Mouse (Mus musculus) CH12.LX (cell line): ENCODE results near the gene Khk. TPM values are rescaled to one million over a fixed set of nuclear protein-coding genes. Genes with fewer than 3 reads are reported as not detected.

Experiments
- DNase-seq: peaks from one replicate; pipeline ENCODE4 v3.0.0-alpha.2; 2013; ENCODE audit errors: extremely low read depth
- H3K27ac ChIP-seq: 2 replicates; pipeline ENCODE4 v1.5.1; 2012; ENCODE audit warnings: low read depth, mild to moderate bottlenecking, control low read depth, moderate library complexity; ENCODE audit not compliant: insufficient read depth
- H3K27me3 ChIP-seq: replicated peaks from 2 replicates; pipeline ENCODE3; 2012; ENCODE audit warnings: inconsistent platforms
- H3K36me3 ChIP-seq, 2 experiments: replicated peaks in 1 of 2; 2 replicates each; pipeline versions ENCODE3 to v1.6.1; 2012; ENCODE audit warnings: inconsistent platforms in 1 of 2, low read length in 1 of 2, mild to moderate bottlenecking in 1 of 2, mixed read lengths in 1 of 2, moderate library complexity in 1 of 2; ENCODE audit not compliant: control insufficient read depth in 1 of 2, insufficient read depth in 1 of 2
- H3K4me1 ChIP-seq, 2 experiments: 2 replicates each; pipeline ENCODE4 v1.6.1; 2012; ENCODE audit warnings: inconsistent platforms in 1 of 2, moderate library complexity in 1 of 2; ENCODE audit not compliant: insufficient read depth in 2 of 2, control insufficient read depth in 1 of 2
- H3K4me2 ChIP-seq: 2 replicates; pipeline ENCODE4 v1.6.1; 2012; ENCODE audit warnings: low read depth, mild to moderate bottlenecking, control low read depth; ENCODE audit not compliant: poor library complexity, insufficient read depth, severe bottlenecking
- H3K4me3 ChIP-seq, 3 experiments: fragments of 150-350 bp in 1 of 3; sonication (generic) in 1 of 3; replicated peaks in 1 of 3; 2 replicates each; pipeline versions ENCODE3 to v1.5.1; 2011 to 2012; ENCODE audit warnings: low read depth in 2 of 3, low read length in 2 of 3, mild to moderate bottlenecking in 2 of 3, moderate library complexity in 2 of 3, control low read depth in 1 of 3, improper control_type of control experiment in 1 of 3, inconsistent platforms in 1 of 3, mixed read lengths in 1 of 3; ENCODE audit not compliant: poor library complexity in 1 of 3
- H3K79me2 ChIP-seq: replicated peaks from 2 replicates; pipeline ENCODE4 v1.6.1; 2012; ENCODE audit warnings: mild to moderate bottlenecking, moderate library complexity; ENCODE audit not compliant: control insufficient read depth, poor library complexity, insufficient read depth, severe bottlenecking; ENCODE audit errors: extremely low read depth
- H3K9ac ChIP-seq: 2 replicates; pipeline ENCODE4 v1.6.1; 2012; ENCODE audit warnings: low read depth, mild to moderate bottlenecking, control low read depth, moderate library complexity; ENCODE audit not compliant: insufficient read depth
- H3K9me3 ChIP-seq: replicated peaks from 2 replicates; pipeline ENCODE3; 2012; ENCODE audit warnings: low read length, inconsistent platforms, mixed read lengths
- CHD1 ChIP-seq: IDR thresholded peaks from 2 replicates; pipeline ENCODE4 v1.6.1; 2012; ENCODE audit warnings: low read depth, low read length, improper control_type of control experiment, inconsistent platforms
- E2F4 ChIP-seq: IDR thresholded peaks from 2 replicates; pipeline ENCODE4 v1.6.1; 2011; ENCODE audit warnings: low read depth, low read length, improper control_type of control experiment; ENCODE audit not compliant: insufficient replicate concordance
- EP300 ChIP-seq: IDR thresholded peaks from 2 replicates; pipeline ENCODE4 v1.6.1; 2011; ENCODE audit warnings: low read length, improper control_type of control experiment
- ETS1 ChIP-seq: conservative IDR thresholded peaks from 2 replicates; pipeline ENCODE4 v1.6.1; 2012; ENCODE audit warnings: low read depth, mild to moderate bottlenecking, inconsistent platforms, low read length, improper control_type of control experiment, moderate library complexity
- HCFC1 ChIP-seq: IDR thresholded peaks from 2 replicates; pipeline ENCODE4 v1.6.1; 2012; ENCODE audit warnings: low read depth, mild to moderate bottlenecking, inconsistent platforms, low read length, improper control_type of control experiment
- IRF4 ChIP-seq: IDR thresholded peaks from 2 replicates; pipeline ENCODE4 v1.6.1; 2014; ENCODE audit warnings: low read depth, mild to moderate bottlenecking, inconsistent platforms, low read length, improper control_type of control experiment
- JUN ChIP-seq: IDR thresholded peaks from 2 replicates; pipeline ENCODE4 v1.6.1; 2011; ENCODE audit warnings: low read depth, mild to moderate bottlenecking, low read length, improper control_type of control experiment, moderate library complexity; ENCODE audit not compliant: insufficient read depth
- JUND ChIP-seq: conservative IDR thresholded peaks from 2 replicates; pipeline ENCODE4 v1.6.1; 2011; ENCODE audit warnings: low read depth, low read length, improper control_type of control experiment
- KAT2A ChIP-seq: IDR thresholded peaks from 2 replicates; pipeline ENCODE4 v1.6.1; 2012; ENCODE audit warnings: low read length, improper control_type of control experiment, inconsistent platforms; ENCODE audit not compliant: insufficient replicate concordance
- MAX ChIP-seq: IDR thresholded peaks from 2 replicates; pipeline ENCODE4 v1.6.1; 2011; ENCODE audit warnings: low read length, improper control_type of control experiment
- MAZ ChIP-seq: IDR thresholded peaks from 2 replicates; pipeline ENCODE4 v1.6.1; 2012; ENCODE audit warnings: low read depth, mild to moderate bottlenecking, inconsistent platforms, low read length, improper control_type of control experiment, moderate library complexity
- MEF2A ChIP-seq: IDR thresholded peaks from 2 replicates; pipeline ENCODE4 v1.6.1; 2014; ENCODE audit warnings: low read depth, mild to moderate bottlenecking, inconsistent platforms, low read length, improper control_type of control experiment, borderline replicate concordance
- MXI1 ChIP-seq: IDR thresholded peaks from 2 replicates; pipeline ENCODE4 v1.6.1; 2011; ENCODE audit warnings: mild to moderate bottlenecking, low read depth, low read length, improper control_type of control experiment
- MYC ChIP-seq: IDR thresholded peaks from 2 replicates; pipeline ENCODE4 v1.6.1; 2011; ENCODE audit warnings: low read depth, mild to moderate bottlenecking, improper control_type of control experiment, low read length
- NELFE ChIP-seq: IDR thresholded peaks from 2 replicates; pipeline ENCODE4 v1.6.1; 2011; ENCODE audit warnings: low read depth, low read length, improper control_type of control experiment
- POLR2A ChIP-seq: IDR thresholded peaks from 2 replicates; pipeline ENCODE4 v1.6.1; 2011; ENCODE audit warnings: low read depth, mild to moderate bottlenecking, improper control_type of control experiment, low read length
- SIN3A ChIP-seq: IDR thresholded peaks from 2 replicates; pipeline ENCODE4 v1.6.1; 2012; ENCODE audit warnings: low read length, improper control_type of control experiment, inconsistent platforms
- TCF12 ChIP-seq: IDR thresholded peaks from 2 replicates; pipeline ENCODE4 v1.6.1; 2014; ENCODE audit warnings: low read depth, mild to moderate bottlenecking, inconsistent platforms, low read length, improper control_type of control experiment
- USF1 ChIP-seq: IDR thresholded peaks from 2 replicates; pipeline ENCODE4 v1.6.1; 2014; ENCODE audit warnings: low read depth, mild to moderate bottlenecking, inconsistent platforms, low read length, improper control_type of control experiment
- USF2 ChIP-seq: conservative IDR thresholded peaks from 2 replicates; pipeline ENCODE4 v1.6.1; 2011; ENCODE audit warnings: low read depth, low read length, improper control_type of control experiment
- ZC3H11A ChIP-seq: IDR thresholded peaks from 2 replicates; pipeline ENCODE4 v1.6.1; 2012; ENCODE audit warnings: low read depth, mild to moderate bottlenecking, inconsistent platforms, low read length, improper control_type of control experiment
- ZKSCAN1 ChIP-seq: IDR thresholded peaks from 2 replicates; pipeline ENCODE4 v1.6.1; 2012; ENCODE audit warnings: low read depth, inconsistent platforms, low read length, improper control_type of control experiment, borderline replicate concordance
- ZNF384 ChIP-seq: IDR thresholded peaks from 2 replicates; pipeline ENCODE4 v1.6.1; 2012; ENCODE audit warnings: low read depth, low read length, improper control_type of control experiment, inconsistent platforms
- dilution Hi-C: fragments of 300-500 bp; cut with MboI; formaldehyde crosslinking; loops from 2 replicates; pipeline ENCODE4 v1.14.3; 2020; ENCODE audit warnings: low sequenced_read_pairs; ENCODE audit not compliant: extremely low pct_unique_long_range_greater_than_20kb, extremely low pct_ligation_motif_present
- in situ Hi-C: fragments of 300-500 bp; cut with MboI; formaldehyde crosslinking; loops from 3 replicates; pipeline ENCODE4 v1.14.3; 2019; ENCODE audit warnings: low sequenced_read_pairs, low pct_ligation_motif_present, low pct_unique_long_range_greater_than_20kb, mixed read lengths
- polyA plus RNA-seq: library from polyadenylated mRNA; unstranded; fragments of >175 nt; gene quantifications from 2 replicates; pipeline ENCODE4 v1.2.1, GENCODE M21; 2012; ENCODE audit warnings: low read depth; ENCODE audit not compliant: insufficient read length
- total RNA-seq, 2 experiments: library from RNA; depleted of rRNA; stranded (reverse); fragments of 300-350 nt in 1 of 2; fragments of >200 nt in 1 of 2; gene quantifications; 2 replicates each; pipeline ENCODE4 v1.2.3; 2012 to 2014

The Khk gene
- total and polyA plus RNA-seq, 3 experiments, result 2.5 to 5.7 (median 3.7) TPM

DNA sequence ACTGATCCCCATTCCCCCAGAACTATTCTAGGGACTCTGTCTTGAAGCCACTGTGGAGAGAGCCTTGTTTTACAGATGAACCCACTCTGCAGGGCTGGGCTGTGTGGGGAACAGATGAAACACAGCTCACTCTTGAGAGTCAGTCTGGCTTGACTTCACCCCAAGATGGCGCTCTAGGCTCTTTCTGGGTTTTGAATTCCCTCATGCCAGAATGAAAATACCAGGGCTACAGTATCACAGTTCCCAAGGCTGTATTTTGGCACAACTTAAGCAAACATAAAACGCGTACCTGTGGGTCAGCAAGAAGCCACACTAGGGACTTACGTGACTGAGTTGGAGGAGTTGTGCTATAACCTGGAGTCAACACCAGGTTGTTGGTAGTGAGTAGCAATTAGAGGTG is 8.9 kb downstream of the Khk start (continued):
- TF ChIP-seq MXI1 (no peak), E2F4 (no peak), ZNF384 (no peak), KAT2A (no peak), USF2 (no peak), IRF4 (no peak)
- TF ChIP-seq, all 38 proteins: peak for 4

DNA sequence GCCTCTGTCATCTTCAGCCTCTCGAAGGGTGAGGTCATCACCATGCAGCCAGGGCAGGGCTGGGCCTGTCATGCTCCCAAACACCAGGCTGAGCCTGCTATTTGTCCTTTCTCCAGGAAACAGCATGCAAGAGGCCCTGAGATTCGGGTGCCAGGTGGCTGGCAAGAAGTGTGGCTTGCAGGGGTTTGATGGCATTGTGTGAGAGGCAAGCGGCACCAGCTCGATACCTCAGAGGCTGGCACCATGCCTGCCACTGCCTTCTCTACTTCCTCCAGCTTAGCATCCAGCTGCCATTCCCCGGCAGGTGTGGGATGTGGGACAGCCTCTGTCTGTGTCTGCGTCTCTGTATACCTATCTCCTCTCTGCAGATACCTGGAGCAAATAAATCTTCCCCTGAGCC is 9.6 kb downstream of the Khk start:
- in situ Hi-C loops (no loop called here), dilution Hi-C loops (no loop called here)
- H3K27ac ChIP-seq, result no peak overlapping the region
- no peak overlapping the region for H3K9ac ChIP-seq
- H3K36me3 ChIP-seq, result no peaks in the 10 kb centered on the region
- peaks cover 50% of the 10 kb centered on the region for H3K27me3 ChIP-seq
- no peak overlapping the region for H3K4me2 ChIP-seq
- no peak overlapping the region for H3K4me3 ChIP-seq
- DNase-seq, result no peak
- no peaks in the 10 kb centered on the region for H3K79me2 ChIP-seq
- peaks cover 0 to 14% of the 10 kb centered on the region in 2 experiments; a peak in 3 of 4 replicates for H3K4me1 ChIP-seq
- TF ChIP-seq USF2, result no peak
- TF ChIP-seq EP300, result no peak
- no peak for TF ChIP-seq JUN
- TF ChIP-seq MAX, result no peak
- no peak for TF ChIP-seq ZKSCAN1
- no peak for TF ChIP-seq MXI1
- TF ChIP-seq TCF12, result no peak
- no peak for TF ChIP-seq ZNF384
- TF ChIP-seq NELFE, result no peak
- no peak for TF ChIP-seq MEF2A
- no peak for TF ChIP-seq POLR2A
- TF ChIP-seq SIN3A, result no peak
- no peak for TF ChIP-seq MYC
- no peak for TF ChIP-seq USF1
- TF ChIP-seq ZC3H11A, result no peak
- TF ChIP-seq ETS1, result no peak
- no peak for TF ChIP-seq CHD1
- TF ChIP-seq JUND, result no peak
- no peak for TF ChIP-seq MAZ
- no peak for TF ChIP-seq HCFC1
- H3K9me3 ChIP-seq, result no peaks in the 10 kb centered on the region
